Mouse (Mus musculus): ENCODE measurements around the gene Serinc4.
"Not testable (repeated sequence)": the region's sequence is repeated elsewhere in the genome, so short reads cannot be mapped to it uniquely, and the experiment has no call there.

Serinc4 gene

GRCm38 (mm10) chr2:121456692-121457642, at the start of gene Serinc4:
TSS of gene Serinc4 (minus strand) at chr2:121456781.
- DNase-seq, result peak; percentile 92

- DNase-seq, result not testable (repeated sequence)
Observed at GRCm38 (mm10) chr2:121501550-121501949, 45.0 kb upstream of the Serinc4 start.

- not testable (repeated sequence) for DNase-seq
Observed at GRCm38 (mm10) chr2:121484403-121484802, 27.8 kb upstream of the Serinc4 start.

GRCm38 (mm10) chr2:121483576-121483975, 27.0 kb upstream of the Serinc4 start:
- DNase-seq, result no peak

GRCm38 (mm10) chr2:121480916-121481315, 24.3 kb upstream of the Serinc4 start:
- not testable (repeated sequence) for DNase-seq

GRCm38 (mm10) chr2:121480498-121480897, 23.9 kb upstream of the Serinc4 start:
- DNase-seq, result peak; percentile 49

GRCm38 (mm10) chr2:121477491-121478266, 21.1 kb upstream of the Serinc4 start:
- no peak for DNase-seq

GRCm38 (mm10) chr2:121475306-121475705, 18.7 kb upstream of the Serinc4 start:
- not testable (repeated sequence) for DNase-seq

- DNase-seq, result no peak
Observed at GRCm38 (mm10) chr2:121474180-121474535, 17.6 kb upstream of the Serinc4 start.

GRCm38 (mm10) chr2:121473301-121474179, 17.0 kb upstream of the Serinc4 start, which contains the start of gene Mfap1b:
TSS of gene Mfap1b (minus strand) at chr2:121474067.
- DNase-seq, result peak; percentile 91

GRCm38 (mm10) chr2:121472783-121473182, 16.2 kb upstream of the Serinc4 start:
- DNase-seq, result not testable (repeated sequence)

- DNase-seq, result not testable (repeated sequence)
Observed at GRCm38 (mm10) chr2:121468982-121469381, 12.4 kb upstream of the Serinc4 start.

- no peak for DNase-seq
Observed at GRCm38 (mm10) chr2:121460071-121460470, 3.5 kb upstream of the Serinc4 start.

GRCm38 (mm10) chr2:121455534-121455933, 1.0 kb downstream of the Serinc4 start:
- no peak for DNase-seq

GRCm38 (mm10) chr2:121453917-121454316, 2.7 kb downstream of the Serinc4 start:
- no peak for DNase-seq

GRCm38 (mm10) chr2:121452990-121453389, 3.6 kb downstream of the Serinc4 start, which contains the start of gene Hypk:
TSS of gene Hypk (plus strand) at chr2:121453290.
- DNase-seq, result no peak

GRCm38 (mm10) chr2:121452361-121452760, 4.2 kb downstream of the Serinc4 start:
- no peak for DNase-seq

GRCm38 (mm10) chr2:121450093-121450492, 6.5 kb downstream of the Serinc4 start:
- peak; percentile 55 for DNase-seq

GRCm38 (mm10) chr2:121449545-121450011, 7.0 kb downstream of the Serinc4 start:
- peak; percentile 45 for DNase-seq

GRCm38 (mm10) chr2:121448739-121449535, 7.6 kb downstream of the Serinc4 start, which contains the start of gene Serf2:
TSS of gene Serf2 (plus strand) at chr2:121449195.
- peak; percentile 100 for DNase-seq

- DNase-seq, result peak; percentile 72
Observed at GRCm38 (mm10) chr2:121448136-121448535, 8.4 kb downstream of the Serinc4 start.
